Mouse (Mus musculus): ENCODE data around the gene Auts2. TPM values are rescaled to one million over a fixed set of nuclear protein-coding genes. Genes with fewer than 3 reads are reported as not detected.

The Auts2 gene
- polyA plus RNA-seq, 1 experiment from 2014 or later = 34.5 TPM

GRCm38 (mm10) chr5:131830111-131830510 is 713.0 kb downstream of the Auts2 start:
- H3K36me3 ChIP-seq (ENCODE audit: control insufficient read depth, insufficient read depth, low read length) = no peaks in the 10 kb centered on the region
- no peaks in the 10 kb centered on the region for H3K27me3 ChIP-seq (replicated peaks; ENCODE audit: control insufficient read depth, insufficient read depth, low read length)
- H3K9ac ChIP-seq (ENCODE audit: low read length) = no peak overlapping the region
- no peak overlapping the region; the same call in 1 of the 2 replicates for H3K27ac ChIP-seq (ENCODE audit: low read depth, low read length)
- no peaks in the 10 kb centered on the region for H3K9me3 ChIP-seq (replicated peaks; ENCODE audit: control insufficient read depth, low read length)
- H3K4me3 ChIP-seq (ENCODE audit: low read depth, low read length) = no peak overlapping the region
- no peak overlapping the region for H3K4me2 ChIP-seq (ENCODE audit: low read length)
- WGBS = 82% methylated on average over 6 of the region's 6 CpGs
- H3K4me1 ChIP-seq (ENCODE audit: control insufficient read depth, insufficient read depth, low read length) = peaks cover 36% of the 10 kb centered on the region
- DNase-seq (ENCODE audit: low spot score) (no peak), ATAC-seq (no peak)

- Histone ChIP-seq H3K27ac (ENCODE audit: low read depth, low read length) (no peak overlapping the region), H3K4me2 (ENCODE audit: low read length) (no peak overlapping the region), H3K27me3 (replicated peaks; ENCODE audit: control insufficient read depth, insufficient read depth, low read length) (no peaks in the 10 kb centered on the region), H3K36me3 (ENCODE audit: control insufficient read depth, insufficient read depth, low read length) (no peaks in the 10 kb centered on the region), H3K4me3 (ENCODE audit: low read depth, low read length) (no peak overlapping the region), H3K9me3 (replicated peaks; ENCODE audit: control insufficient read depth, low read length) (no peaks in the 10 kb centered on the region), H3K4me1 (ENCODE audit: control insufficient read depth, insufficient read depth, low read length) (peaks cover 44% of the 10 kb centered on the region), H3K9ac (ENCODE audit: low read length) (no peak overlapping the region)
- no peak for DNase-seq (ENCODE audit: low spot score)
- ATAC-seq = no peak
- 60% methylated on average over 3 of the region's 3 CpGs for WGBS
Measured at GRCm38 (mm10) chr5:131829248-131829647, 713.9 kb downstream of the Auts2 start.

- Histone ChIP-seq H3K9ac (ENCODE audit: low read length) (no peak overlapping the region), H3K36me3 (ENCODE audit: control insufficient read depth, insufficient read depth, low read length) (no peaks in the 10 kb centered on the region), H3K27ac (ENCODE audit: low read depth, low read length) (no peak overlapping the region), H3K4me3 (ENCODE audit: low read depth, low read length) (no peak overlapping the region), H3K27me3 (replicated peaks; ENCODE audit: control insufficient read depth, insufficient read depth, low read length) (no peaks in the 10 kb centered on the region), H3K4me1 (ENCODE audit: control insufficient read depth, insufficient read depth, low read length) (peaks cover 42% of the 10 kb centered on the region), H3K9me3 (replicated peaks; ENCODE audit: control insufficient read depth, low read length) (no peaks in the 10 kb centered on the region), H3K4me2 (ENCODE audit: low read length) (no peak overlapping the region)
- no peak for ATAC-seq
- WGBS = 50% methylated on average over 2 of the region's 2 CpGs
- no peak for DNase-seq (ENCODE audit: low spot score)
Measured at GRCm38 (mm10) chr5:131828607-131829006, 714.5 kb downstream of the Auts2 start.

- Histone ChIP-seq H3K4me3 (ENCODE audit: low read depth, low read length) (no peak overlapping the region), H3K4me1 (ENCODE audit: control insufficient read depth, insufficient read depth, low read length) (peaks cover 32% of the 10 kb centered on the region), H3K4me2 (ENCODE audit: low read length) (no peak overlapping the region), H3K27me3 (replicated peaks; ENCODE audit: control insufficient read depth, insufficient read depth, low read length) (no peaks in the 10 kb centered on the region), H3K27ac (ENCODE audit: low read depth, low read length) (no peak overlapping the region), H3K9me3 (replicated peaks; ENCODE audit: control insufficient read depth, low read length) (no peaks in the 10 kb centered on the region), H3K36me3 (ENCODE audit: control insufficient read depth, insufficient read depth, low read length) (no peaks in the 10 kb centered on the region), H3K9ac (ENCODE audit: low read length) (no peak overlapping the region)
- ATAC-seq (no peak), DNase-seq (ENCODE audit: low spot score) (no peak)
- WGBS = 82% methylated on average over 8 of the region's 8 CpGs
Measured at GRCm38 (mm10) chr5:131826362-131827261, 716.5 kb downstream of the Auts2 start.

GRCm38 (mm10) chr5:131825421-131825820 is 717.7 kb downstream of the Auts2 start:
- H3K4me3 ChIP-seq (ENCODE audit: low read depth, low read length) = no peak overlapping the region
- DNase-seq (ENCODE audit: low spot score) = peak; percentile 61
- no peaks in the 10 kb centered on the region for H3K27me3 ChIP-seq (replicated peaks; ENCODE audit: control insufficient read depth, insufficient read depth, low read length)
- H3K9me3 ChIP-seq (replicated peaks; ENCODE audit: control insufficient read depth, low read length) = no peaks in the 10 kb centered on the region
- H3K36me3 ChIP-seq (ENCODE audit: control insufficient read depth, insufficient read depth, low read length) = no peaks in the 10 kb centered on the region
- ATAC-seq = no peak
- 4% methylated on average over 3 of the region's 3 CpGs for WGBS
- peaks cover 32% of the 10 kb centered on the region for H3K4me1 ChIP-seq (ENCODE audit: control insufficient read depth, insufficient read depth, low read length)
- H3K9ac ChIP-seq (ENCODE audit: low read length) = no peak overlapping the region
- peak overlapping the region; percentile 87; the same call in 1 of the 2 replicates for H3K27ac ChIP-seq (ENCODE audit: low read depth, low read length)
- no peak overlapping the region for H3K4me2 ChIP-seq (ENCODE audit: low read length)

- no peak overlapping the region; the same call in 1 of the 2 replicates for H3K4me2 ChIP-seq (ENCODE audit: low read length)
- no peak overlapping the region for H3K4me3 ChIP-seq (ENCODE audit: low read depth, low read length)
- H3K27me3 ChIP-seq (replicated peaks; ENCODE audit: control insufficient read depth, insufficient read depth, low read length) = no peaks in the 10 kb centered on the region
- no peaks in the 10 kb centered on the region for H3K36me3 ChIP-seq (ENCODE audit: control insufficient read depth, insufficient read depth, low read length)
- 4% methylated on average over 11 of the region's 11 CpGs for WGBS
- no peaks in the 10 kb centered on the region for H3K9me3 ChIP-seq (replicated peaks; ENCODE audit: control insufficient read depth, low read length)
- H3K4me1 ChIP-seq (ENCODE audit: control insufficient read depth, insufficient read depth, low read length) = peaks cover 25% of the 10 kb centered on the region
- ATAC-seq = peak; percentile 95
- H3K9ac ChIP-seq (ENCODE audit: low read length) = peak overlapping the region; percentile 14; the same call in 1 of the 2 replicates
- peak overlapping the region; percentile 87 for H3K27ac ChIP-seq (ENCODE audit: low read depth, low read length)
- DNase-seq (ENCODE audit: low spot score) = peak; percentile 94
Measured at GRCm38 (mm10) chr5:131824197-131824991, 718.8 kb downstream of the Auts2 start.

GRCm38 (mm10) chr5:131821461-131821860 is 721.7 kb downstream of the Auts2 start:
- ATAC-seq = no peak
- H3K27ac ChIP-seq (ENCODE audit: low read depth, low read length) = no peak overlapping the region

GRCm38 (mm10) chr5:131819251-131819691 is 723.9 kb downstream of the Auts2 start:
- Histone ChIP-seq H3K4me1 (ENCODE audit: control insufficient read depth, insufficient read depth, low read length) (peaks cover 9% of the 10 kb centered on the region), H3K27me3 (replicated peaks; ENCODE audit: control insufficient read depth, insufficient read depth, low read length) (no peaks in the 10 kb centered on the region), H3K9me3 (replicated peaks; ENCODE audit: control insufficient read depth, low read length) (no peaks in the 10 kb centered on the region), H3K9ac (ENCODE audit: low read length) (no peak overlapping the region), H3K4me2 (ENCODE audit: low read length) (no peak overlapping the region), H3K36me3 (ENCODE audit: control insufficient read depth, insufficient read depth, low read length) (no peaks in the 10 kb centered on the region), H3K27ac (ENCODE audit: low read depth, low read length) (no peak overlapping the region; the same call in 1 of the 2 replicates), H3K4me3 (ENCODE audit: low read depth, low read length) (no peak overlapping the region)
- 80% methylated on average over 15 of the region's 15 CpGs for WGBS
- ATAC-seq (no peak), DNase-seq (ENCODE audit: low spot score) (peak; percentile 58)

More at GRCm38 (mm10) chr5:131821461-131821860, 721.7 kb downstream of the Auts2 start:
- H3K36me3 ChIP-seq (ENCODE audit: control insufficient read depth, insufficient read depth, low read length) = no peaks in the 10 kb centered on the region
- 89% methylated on average over 4 of the region's 4 CpGs for WGBS
- H3K4me2 ChIP-seq (ENCODE audit: low read length) = no peak overlapping the region
- no peak overlapping the region for H3K4me3 ChIP-seq (ENCODE audit: low read depth, low read length)
- H3K27me3 ChIP-seq (replicated peaks; ENCODE audit: control insufficient read depth, insufficient read depth, low read length) = no peaks in the 10 kb centered on the region
- no peak for DNase-seq (ENCODE audit: low spot score)
- H3K9ac ChIP-seq (ENCODE audit: low read length) = no peak overlapping the region
- H3K9me3 ChIP-seq (replicated peaks; ENCODE audit: control insufficient read depth, low read length) = no peaks in the 10 kb centered on the region
- peaks cover 21% of the 10 kb centered on the region for H3K4me1 ChIP-seq (ENCODE audit: control insufficient read depth, insufficient read depth, low read length)
